Mouse (Mus musculus) left cerebral cortex, postnatal 25 days (tissue): ENCODE measurements around the gene Cpa1. TPM values are rescaled to one million over a fixed set of nuclear protein-coding genes. Genes with fewer than 3 reads are reported as not detected.
A peak's percentile ranks its signal among the peaks of the same experiment; 100 is the strongest.

Experiments
- DNase-seq, 2 experiments: peaks; one replicate each; pipeline ENCODE4 v3.0.0; 2022; ENCODE audit warnings: low spot score in 2 of 2, mixed read lengths in 1 of 2
- intact Hi-C: fragments of 180-260 bp; cut with DNase I; formaldehyde crosslinking; loops from one replicate; pipeline ENCODE4 v1.15.1; 2025
- total RNA-seq, 2 experiments: library from RNA; stranded (reverse); gene quantifications; 2 replicates each; pipeline ENCODE4 v1.2.3; 2021

Cpa1 gene
- not detected for total RNA-seq

- no peak for DNase-seq
- intact Hi-C loops: no loop called here
These were observed at the start of gene Cpa1 for GRCm38 (mm10) chr6:30638674-30639268. Cpa1 (plus strand) TSS chr6:30639218.

GRCm38 (mm10) chr6:30589819-30590218 lies 49.2 kb upstream of the Cpa1 start:
- no peak for DNase-seq
- intact Hi-C loops: no loop called here

DNA sequence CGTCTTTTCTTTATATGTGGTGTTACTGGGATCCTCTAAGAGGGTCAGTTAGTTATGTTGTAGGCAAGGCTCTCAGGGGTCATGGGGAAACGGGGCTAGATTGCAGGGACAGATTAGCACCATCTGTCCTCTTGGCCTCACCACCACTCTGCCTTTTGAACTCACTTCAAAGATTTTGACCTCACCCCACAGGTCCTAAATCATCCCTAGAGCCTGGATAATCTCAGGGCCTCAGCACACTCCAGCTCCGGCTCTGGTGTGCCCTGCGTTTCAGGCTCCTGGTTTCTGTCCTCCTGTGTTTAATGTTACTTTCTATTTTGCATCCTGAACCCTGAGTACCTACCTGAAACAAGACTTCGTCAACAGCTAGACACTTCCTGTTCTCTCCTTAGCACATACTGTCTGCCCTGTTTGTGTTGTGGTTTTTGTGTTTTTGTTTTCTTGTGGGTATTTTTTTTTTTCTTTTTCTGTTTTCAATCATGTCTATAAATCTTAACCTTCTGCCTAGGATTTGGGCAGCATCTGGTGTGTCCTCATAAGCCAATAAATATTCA lies 47.1 kb upstream of the Cpa1 start:
- DNase-seq: no peak
- intact Hi-C loops: no loop called here

DNA sequence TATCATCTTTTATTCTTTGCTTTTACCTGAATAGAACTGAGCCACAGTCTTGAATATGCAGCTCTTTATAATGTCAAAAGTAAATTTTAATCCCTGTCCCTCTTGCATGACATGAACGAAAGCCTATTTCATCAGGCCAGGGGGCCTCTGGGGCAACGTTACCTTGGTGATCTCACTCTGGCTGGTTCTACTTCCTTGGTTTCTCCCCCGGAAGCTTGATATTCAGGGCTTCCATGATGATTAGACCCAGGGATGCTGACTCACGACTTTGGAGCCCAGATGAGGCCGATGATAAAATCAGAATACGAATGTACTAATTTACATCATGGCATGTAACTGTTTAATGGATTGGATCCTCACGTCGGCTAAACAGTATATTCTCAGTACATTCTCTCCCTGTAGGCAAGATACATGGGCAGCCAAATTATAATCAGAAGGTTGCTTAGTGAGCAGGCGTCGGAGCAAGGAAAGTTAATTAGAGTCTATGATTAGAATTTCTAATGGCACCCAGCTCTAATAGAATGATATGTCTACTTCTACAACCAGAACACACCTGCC lies 46.5 kb upstream of the Cpa1 start:
- no peak for DNase-seq
- intact Hi-C loops: no loop called here

GRCm38 (mm10) chr6:30594364-30594763 lies 44.7 kb upstream of the Cpa1 start:
- intact Hi-C loops: no loop called here
- no peak for DNase-seq

DNA sequence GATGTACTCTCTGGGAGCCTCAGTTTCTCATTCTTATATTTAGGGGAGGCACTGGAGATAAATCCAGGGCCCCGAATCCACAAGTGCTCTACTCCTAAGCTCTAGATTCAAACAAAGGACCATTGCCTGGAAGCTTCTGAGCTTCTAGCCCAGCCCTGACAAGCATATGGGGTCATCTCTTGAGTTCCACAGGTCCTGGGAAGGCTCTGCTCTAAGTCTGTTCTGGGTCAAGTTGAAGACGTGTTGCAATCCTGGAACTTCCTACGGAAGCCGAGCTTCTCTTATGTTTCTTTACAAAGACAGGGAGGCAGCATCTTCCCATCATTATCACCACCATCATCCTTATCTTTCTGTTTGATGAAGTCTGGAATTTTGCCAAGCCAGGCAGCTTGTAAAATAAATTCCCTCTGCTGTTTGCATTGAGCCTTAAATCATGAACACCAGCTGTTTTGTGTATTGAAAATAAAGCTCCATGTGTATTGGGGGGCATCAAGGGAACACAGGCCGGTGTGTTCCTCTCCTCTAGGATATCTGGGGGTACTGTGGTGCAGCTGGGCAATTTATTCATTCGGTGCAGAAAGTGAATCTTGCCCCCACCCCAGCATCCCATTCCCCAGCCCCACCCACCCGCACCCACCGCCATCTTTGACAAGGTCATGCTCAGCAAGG lies 42.7 kb upstream of the Cpa1 start:
- intact Hi-C loops: no loop called here
- no peak for DNase-seq

DNA sequence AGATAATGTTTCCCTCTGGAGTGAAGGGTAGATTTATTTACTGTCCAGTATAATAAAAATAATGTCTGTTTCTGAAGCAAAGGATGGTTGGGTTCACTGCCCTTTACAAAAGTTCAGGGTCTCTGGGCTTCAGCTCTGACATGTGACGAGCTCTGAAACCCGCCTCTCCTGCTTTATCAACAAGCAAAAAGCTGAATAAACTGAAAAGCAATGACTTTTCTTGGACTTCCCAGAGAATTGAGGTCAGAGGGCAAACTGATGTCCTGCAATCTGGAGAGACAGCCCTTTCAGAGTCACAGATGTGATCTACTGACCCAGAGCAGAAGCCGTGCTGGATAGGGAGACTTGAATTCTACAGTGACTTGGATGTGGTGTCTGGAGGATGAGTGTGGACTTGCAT lies 39.0 kb upstream of the Cpa1 start:
- intact Hi-C loops: no loop called here
- DNase-seq: no peak

DNA sequence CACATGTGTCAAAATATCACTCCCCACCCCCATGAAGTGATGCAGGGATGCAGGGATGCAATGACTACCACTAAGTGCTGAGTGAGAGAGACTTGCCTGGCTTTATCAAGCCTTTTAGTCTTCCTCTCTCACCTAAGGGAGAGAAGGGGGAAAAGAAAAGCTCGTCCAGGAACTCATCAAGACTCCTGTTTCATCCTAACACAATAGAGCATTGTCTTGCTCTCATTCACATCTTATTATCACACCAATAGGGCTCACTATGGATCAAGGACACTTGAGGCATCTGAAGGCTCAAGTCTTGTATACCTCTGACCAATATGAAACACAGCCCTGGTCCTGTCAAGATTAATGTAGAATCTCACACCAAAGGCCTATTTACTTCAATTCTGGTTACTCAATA lies 38.0 kb upstream of the Cpa1 start:
- no peak for DNase-seq
- intact Hi-C loops: no loop called here

DNA sequence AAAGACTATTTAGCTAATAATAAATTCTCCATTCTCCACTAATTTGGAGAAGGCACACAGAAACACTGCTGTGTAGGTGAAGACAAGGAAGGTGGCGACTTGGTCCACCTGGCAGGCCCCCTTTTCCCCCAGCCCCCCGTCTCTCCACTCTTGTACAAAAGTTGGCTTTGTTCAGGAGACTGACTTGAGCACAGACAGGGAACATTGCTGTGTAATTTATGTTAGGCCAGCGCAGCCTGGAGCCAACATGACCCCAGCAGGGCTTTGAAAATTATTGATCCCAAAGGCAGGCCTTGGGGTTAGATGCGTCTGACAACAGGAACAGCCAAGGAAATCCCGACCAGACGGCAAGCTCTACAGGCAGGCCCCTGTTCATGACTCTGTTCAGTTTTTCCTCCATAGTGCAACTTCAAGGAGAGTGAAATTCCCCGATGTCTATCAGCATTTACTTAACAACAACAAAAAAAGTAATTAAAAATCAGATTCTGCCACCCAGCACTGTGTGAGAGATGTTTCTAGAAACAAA lies 34.6 kb upstream of the Cpa1 start:
- DNase-seq: no peak
- intact Hi-C loops: no loop called here

DNA sequence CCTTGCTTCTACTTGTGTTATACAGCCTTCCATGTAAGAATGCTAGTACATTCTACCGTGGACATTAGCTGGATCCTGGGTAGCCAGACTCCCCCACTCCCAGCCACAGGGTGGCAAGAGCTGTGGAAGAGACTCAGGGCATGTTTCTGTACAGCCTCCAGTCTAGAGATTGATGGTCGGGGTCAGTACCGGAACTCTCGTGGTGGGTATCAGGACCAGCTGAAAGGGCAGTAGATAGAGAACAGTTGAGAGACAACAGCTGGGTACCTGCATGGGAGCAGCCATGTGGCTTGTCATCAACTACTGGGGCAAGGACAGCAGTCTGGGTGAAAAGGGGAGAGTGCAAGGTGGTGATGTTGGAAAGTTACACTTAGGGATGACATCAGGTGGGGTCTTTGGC lies 33.9 kb upstream of the Cpa1 start:
- intact Hi-C loops: no loop called here
- DNase-seq: no peak

DNA sequence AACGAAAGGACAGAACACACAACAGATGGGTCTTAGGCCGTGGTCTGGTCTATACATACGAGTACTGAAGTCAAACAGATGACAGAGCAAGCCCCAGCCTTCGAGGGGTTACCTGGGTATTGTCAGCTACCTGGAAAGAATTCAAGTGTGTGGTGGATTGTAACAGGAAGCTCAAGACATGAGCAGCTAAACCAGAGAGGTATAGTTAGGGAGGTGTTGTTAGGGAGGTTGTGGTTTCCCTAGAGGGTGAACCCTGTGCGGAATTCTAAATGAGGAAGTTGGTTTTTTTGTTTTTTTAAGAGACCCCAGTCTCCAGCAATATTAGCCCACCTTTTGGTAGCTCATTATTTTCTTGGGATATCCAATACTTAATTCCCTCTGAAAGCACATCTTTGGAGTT lies 33.3 kb upstream of the Cpa1 start:
- intact Hi-C loops: no loop called here
- no peak for DNase-seq

- no peak for DNase-seq
- intact Hi-C loops: no loop called here
These were observed 28.3 kb upstream of the Cpa1 start, which contains the start of gene Cpa5 for GRCm38 (mm10) chr6:30610710-30611109. Cpa5 (plus strand) TSS chr6:30611010.

DNA sequence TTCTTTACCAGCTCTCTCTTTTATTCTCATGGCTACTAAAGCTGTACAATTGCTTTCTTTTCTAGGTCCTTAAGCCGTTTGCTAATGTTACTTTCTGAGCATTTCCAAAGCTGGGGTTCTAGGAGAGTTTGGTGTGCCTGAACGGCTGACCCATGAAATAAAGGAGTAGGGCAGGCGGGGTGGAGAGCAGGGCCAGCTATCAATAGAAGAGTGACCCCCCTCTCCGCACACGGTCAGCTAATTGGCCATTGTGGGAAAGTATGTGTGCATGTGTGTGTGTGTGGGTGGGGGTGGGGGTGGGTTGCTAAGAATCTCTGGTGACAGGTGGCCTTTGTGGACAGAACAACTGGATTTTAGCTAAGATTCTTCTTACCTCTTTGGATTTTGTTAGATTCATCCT lies 27.8 kb upstream of the Cpa1 start:
- DNase-seq: no peak
- intact Hi-C loops: no loop called here

DNA sequence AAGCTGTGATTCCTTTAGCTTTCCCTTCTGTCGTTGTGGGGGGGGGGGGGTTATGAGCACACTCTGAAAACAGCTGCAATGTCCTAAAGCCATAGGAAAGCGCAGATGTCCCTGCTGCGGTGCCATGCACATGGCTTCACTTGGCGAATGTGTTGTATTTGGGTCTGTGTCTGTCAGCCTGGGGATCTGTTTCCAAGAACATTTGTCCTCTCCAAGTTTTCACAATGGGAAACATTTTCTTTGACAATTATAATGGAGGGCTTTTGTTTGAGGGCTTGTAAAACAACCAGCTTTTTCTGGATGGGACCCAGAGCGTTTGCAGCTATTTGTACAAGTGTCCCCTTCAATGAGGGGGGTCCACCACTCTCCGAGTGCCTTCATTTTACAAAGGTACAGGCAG lies 24.8 kb upstream of the Cpa1 start:
- intact Hi-C loops: no loop called here
- DNase-seq: no peak

DNA sequence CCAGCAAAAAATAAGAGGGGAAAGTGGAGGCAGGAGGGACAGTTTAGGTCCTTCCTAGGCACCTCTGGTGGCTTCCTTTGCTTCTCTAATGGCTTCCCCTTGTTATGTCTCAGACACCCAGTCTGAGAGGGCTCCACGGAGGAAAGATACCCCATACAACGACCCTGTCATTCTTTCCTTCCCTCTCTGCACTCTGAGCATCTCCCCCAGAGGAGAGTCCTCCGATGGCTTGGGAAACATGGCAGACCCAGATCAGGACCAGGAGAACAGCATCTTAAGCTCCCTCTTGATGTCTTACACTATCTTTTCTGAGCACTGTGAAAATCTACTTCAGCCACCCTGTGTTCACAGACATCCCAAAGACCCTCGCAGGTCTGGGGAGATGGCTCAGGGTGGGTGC lies 23.3 kb upstream of the Cpa1 start:
- no peak for DNase-seq
- intact Hi-C loops: no loop called here

GRCm38 (mm10) chr6:30616491-30616941 lies 22.5 kb upstream of the Cpa1 start:
- no peak for DNase-seq
- intact Hi-C loops: no loop called here

DNA sequence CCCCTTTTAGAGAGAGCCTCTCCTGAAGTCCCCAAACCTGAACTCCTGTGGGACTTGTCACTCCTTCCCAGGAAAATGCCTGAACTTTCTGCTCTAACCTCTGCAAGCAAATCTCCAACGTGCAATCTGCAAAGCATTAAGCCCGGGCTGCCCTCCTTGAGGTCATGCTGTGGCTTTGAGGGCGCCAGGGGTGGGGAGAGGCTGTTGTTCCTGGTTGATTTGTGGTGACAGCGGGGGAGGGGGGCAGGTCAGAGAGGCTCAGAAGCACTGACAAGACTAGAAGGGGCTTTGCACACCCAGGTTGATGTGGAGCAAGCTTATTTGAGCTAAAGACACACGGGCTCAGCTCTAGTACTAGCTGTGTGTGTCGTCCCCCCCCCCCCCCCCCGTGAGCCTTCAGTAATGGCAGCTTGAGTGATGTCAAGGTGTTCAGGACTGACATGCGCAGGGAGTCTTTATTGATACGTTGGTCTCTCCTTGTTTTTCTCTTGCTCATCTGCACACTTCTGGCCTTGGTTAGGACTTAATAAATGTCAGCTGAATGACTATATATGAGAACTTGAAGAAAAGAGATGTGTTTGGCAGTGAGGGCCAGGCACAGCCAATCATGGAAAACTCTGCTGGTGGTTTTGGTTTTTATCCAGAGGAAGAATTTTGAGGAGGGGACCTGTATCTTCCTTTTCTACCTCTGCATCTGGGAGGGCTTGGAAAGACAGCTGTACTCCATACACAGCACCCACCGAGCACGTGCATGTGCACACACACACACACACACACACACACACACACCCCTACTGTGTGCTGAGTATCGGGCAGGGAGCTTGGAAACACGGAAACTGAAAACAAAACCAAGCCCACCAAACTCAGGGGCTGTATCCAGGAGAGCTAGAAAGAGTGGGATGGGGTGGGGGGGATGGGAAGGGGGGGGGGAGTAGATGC lies 21.7 kb upstream of the Cpa1 start:
- intact Hi-C loops: no loop called here
- no peak for DNase-seq

- intact Hi-C loops: no loop called here
These were observed 20.9 kb upstream of the Cpa1 start for GRCm38 (mm10) chr6:30617959-30618590.

DNA sequence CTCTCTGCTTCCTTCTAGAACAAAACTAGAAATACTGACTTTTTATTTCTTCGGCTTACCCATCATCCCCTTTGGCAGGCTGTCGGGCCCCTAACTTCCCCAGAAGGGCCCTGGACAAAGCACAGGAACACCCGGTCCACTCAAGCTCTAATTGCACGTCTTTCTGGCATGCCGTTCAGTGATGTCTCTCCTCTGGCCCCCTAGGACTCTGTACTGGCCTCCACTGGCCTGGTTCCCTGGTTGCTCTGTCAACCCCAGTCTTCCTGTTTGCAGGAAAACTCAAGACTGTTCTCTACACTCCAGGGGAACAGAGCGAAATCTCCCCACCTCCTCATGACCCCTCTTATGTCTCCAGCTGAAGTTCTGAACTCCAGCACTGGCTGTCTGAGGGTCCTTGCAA lies 20.3 kb upstream of the Cpa1 start:
- DNase-seq: no peak
- intact Hi-C loops: no loop called here

More at GRCm38 (mm10) chr6:30617959-30618590, 20.9 kb upstream of the Cpa1 start:
- DNase-seq: peak; percentile 69 to 70
